22 mouse cellular contexts compared by ENCODE assay signal in genomic region chr13:54596870-54597269, GRCm38 (mm10). TPM values are rescaled to one million over a fixed set of nuclear protein-coding genes. Genes with fewer than 3 reads are reported as not detected.
DNase-seq lines count a peak whose midpoint lies in the region; ATAC-seq and TF ChIP-seq lines count a peak whose summit lies in the region.
"Had no signal": no experiment of that assay in that cellular context is flagged by ENCODE, and none has a peak within 500 bp of the region (broad histone marks: within the 10 kb centered on the region; RNA-seq: fewer than 3 reads in every experiment).

No protein-coding gene starts in this region.

- peak overlapping the region; percentile 27; the same call in 1 of the 2 replicates for H3K4me3 ChIP-seq in heart, embryonic 10.5 days
- no peak overlapping the region for H3K4me3 ChIP-seq in heart, postnatal 0 days (ENCODE audit: low read depth, low read length)
- no peak overlapping the region for H3K4me3 ChIP-seq in limb, embryonic 13.5 days
- H3K4me3 ChIP-seq in limb, embryonic 10.5 days, result no peak overlapping the region
- H3K4me3 ChIP-seq in limb, embryonic 15.5 days, result no peak overlapping the region
- H3K4me3 ChIP-seq: forebrain, embryonic 12.5 days; hindbrain, embryonic 10.5 days; left cerebral cortex, adult 2 months; liver, embryonic 12.5 days had no signal

- WGBS in heart, embryonic 10.5 days, result 67% methylated on average over 5 of the region's 5 CpGs
- 28% methylated on average over 5 of the region's 5 CpGs for WGBS in heart, postnatal 0 days
- 52% methylated on average over 5 of the region's 5 CpGs for WGBS in limb, embryonic 13.5 days
- WGBS in limb, embryonic 10.5 days, result 76% methylated on average over 5 of the region's 5 CpGs
- WGBS in limb, embryonic 15.5 days, result 60% methylated on average over 5 of the region's 5 CpGs

- no peak for TF ChIP-seq CTCF in heart, postnatal 0 days (IDR thresholded peaks at IDR 0.05; ENCODE audit: low read depth)

- H3K4me2 ChIP-seq in heart, postnatal 0 days (ENCODE audit: low read depth, low read length), result peak overlapping the region; percentile 25
- H3K4me2 ChIP-seq in limb, embryonic 13.5 days (replicated peaks), result no peak overlapping the region
- no peak overlapping the region for H3K4me2 ChIP-seq in limb, embryonic 15.5 days
- H3K4me2 ChIP-seq: forebrain, embryonic 12.5 days; liver, embryonic 12.5 days; midbrain, embryonic 11.5 days had no signal

- no peak overlapping the region for H3K9ac ChIP-seq in heart, postnatal 0 days (replicated peaks; ENCODE audit: low read depth, low read length)
- 0 out of 2 replicates have a peak overlapping the region, but pooled peaks have one; percentile 4 for H3K9ac ChIP-seq in limb, embryonic 13.5 days
- H3K9ac ChIP-seq in limb, embryonic 15.5 days, result no peak overlapping the region
- H3K9ac ChIP-seq: forebrain, embryonic 12.5 days; liver, embryonic 12.5 days had no signal

- no peaks in the 10 kb centered on the region for H3K9me3 ChIP-seq in heart, embryonic 10.5 days
- no peaks in the 10 kb centered on the region for H3K9me3 ChIP-seq in heart, postnatal 0 days (replicated peaks; ENCODE audit: control insufficient read depth, low read length)
- H3K9me3 ChIP-seq in limb, embryonic 13.5 days, result no peaks in the 10 kb centered on the region
- H3K9me3 ChIP-seq in limb, embryonic 10.5 days (replicated peaks), result no peaks in the 10 kb centered on the region
- H3K9me3 ChIP-seq in limb, embryonic 15.5 days, result no peaks in the 10 kb centered on the region
- H3K9me3 ChIP-seq: forebrain, embryonic 12.5 days; hindbrain, embryonic 10.5 days; liver, embryonic 12.5 days had no signal

- peaks cover 21% of the 10 kb centered on the region for H3K36me3 ChIP-seq in heart, embryonic 10.5 days
- H3K36me3 ChIP-seq in heart, postnatal 0 days (replicated peaks; ENCODE audit: control insufficient read depth, insufficient read depth, low read length), result peaks cover 32% of the 10 kb centered on the region
- H3K36me3 ChIP-seq in limb, embryonic 13.5 days, result peaks cover 48% of the 10 kb centered on the region
- peaks cover 33% of the 10 kb centered on the region for H3K36me3 ChIP-seq in limb, embryonic 10.5 days
- H3K36me3 ChIP-seq in limb, embryonic 15.5 days, result peaks cover 52% of the 10 kb centered on the region

- H3K4me1 ChIP-seq in heart, embryonic 10.5 days, result peaks cover 39% of the 10 kb centered on the region
- peaks cover 31% of the 10 kb centered on the region for H3K4me1 ChIP-seq in heart, postnatal 0 days (ENCODE audit: control insufficient read depth, insufficient read depth)
- peaks cover 8% of the 10 kb centered on the region; the same call in 1 of the 2 replicates for H3K4me1 ChIP-seq in limb, embryonic 13.5 days
- peaks cover 7% of the 10 kb centered on the region; the same call in 1 of the 2 replicates for H3K4me1 ChIP-seq in limb, embryonic 10.5 days
- peaks cover 10% of the 10 kb centered on the region for H3K4me1 ChIP-seq in limb, embryonic 15.5 days

- no peaks in the 10 kb centered on the region for H3K27me3 ChIP-seq in heart, embryonic 10.5 days (ENCODE audit: insufficient read depth, poor library complexity, severe bottlenecking)
- no peaks in the 10 kb centered on the region for H3K27me3 ChIP-seq in heart, postnatal 0 days (ENCODE audit: control insufficient read depth, insufficient read depth, low read length)
- H3K27me3 ChIP-seq in limb, embryonic 13.5 days, result no peaks in the 10 kb centered on the region
- no peaks in the 10 kb centered on the region for H3K27me3 ChIP-seq in limb, embryonic 10.5 days (ENCODE audit: low read depth, poor library complexity, severe bottlenecking)
- no peaks in the 10 kb centered on the region for H3K27me3 ChIP-seq in limb, embryonic 15.5 days
- H3K27me3 ChIP-seq: liver, embryonic 12.5 days had no signal

- TF ChIP-seq EP300 in heart, postnatal 0 days (IDR thresholded peaks at IDR 0.05; ENCODE audit: low read depth), result no peak

- ATAC-seq in heart, postnatal 0 days (ENCODE audit: insufficient read depth, low read depth), result no peak; the same call in 1 of the 2 replicates
- ATAC-seq in limb, embryonic 13.5 days (ENCODE audit: low FRiP score, low read depth), result no peak
- 0 out of 2 replicates have a peak, but pooled peaks have one; percentile 11 for ATAC-seq in limb, embryonic 15.5 days (ENCODE audit: insufficient number of reproducible peaks, low FRiP score, low TSS enrichment, low read depth)
- ATAC-seq: liver, embryonic 12.5 days had no signal

- H3K27ac ChIP-seq in heart, embryonic 10.5 days, result peak overlapping the region; percentile 69; the same call in 1 of the 2 replicates
- H3K27ac ChIP-seq in heart, postnatal 0 days (ENCODE audit: low read depth), result peak overlapping the region; percentile 64
- H3K27ac ChIP-seq in limb, embryonic 13.5 days, result peak overlapping the region; percentile 33; the same call in 1 of the 2 replicates
- H3K27ac ChIP-seq in limb, embryonic 10.5 days, result no peak overlapping the region
- peak overlapping the region; percentile 38 for H3K27ac ChIP-seq in limb, embryonic 15.5 days
- H3K27ac ChIP-seq: forebrain, embryonic 12.5 days; hindbrain, embryonic 10.5 days; left cerebral cortex, adult 2 months; liver, embryonic 12.5 days had no signal

- no peak for DNase-seq in heart, embryonic 10.5 days (ENCODE audit: low spot score)
- no peak for DNase-seq in heart, postnatal 4 days
- no peak for DNase-seq in heart, postnatal 0 days (ENCODE audit: low spot score)
- no peak for DNase-seq in heart, adult 8-10 months (ENCODE audit: low spot score)
- DNase-seq in limb, embryonic 10.5 days (ENCODE audit: low spot score), result no peak
- DNase-seq in thymus, postnatal 25 days, result no peak
- DNase-seq: adrenal gland, postnatal 36 days; B cell, adult 2 months; cerebellum, adult 18-20 months; embryo, embryonic 11 days; gastrocnemius, postnatal 25 days; kidney, postnatal 10 days; left cerebral cortex, postnatal 4 days; lung, adult 2 months; right cerebral cortex, postnatal 4 days had no signal

RNA-seq across cellular contexts. Expression of gene Higd2a, which starts 6.9 kb away (rescaled TPM):
- 179 and 208 TPM in 2 replicates for polyA plus RNA-seq in heart, embryonic 10.5 days (2016; fragmentation: Nextera tagmentation; extraction: Ambion mirVana)
- 100 to 1,000 TPM; 224 to 238 TPM for total RNA-seq in heart, postnatal 4 days (2021)
- 262 and 392 TPM in 2 replicates for total RNA-seq in heart, postnatal 0 days (2014; rRNA removed; ENCODE audit: low replicate concordance)
- polyA plus RNA-seq in heart, postnatal 0 days (2015; fragmentation: Nextera tagmentation; extraction: Ambion mirVana), result 496 and 515 TPM in 2 replicates
- 100 to 1,000 TPM; 178 to 218 (median 190) TPM for total RNA-seq in heart, adult 8-10 months (2022)
- polyA plus RNA-seq in limb, embryonic 13.5 days (2015; fragmentation: Nextera tagmentation; extraction: Ambion mirVana), result 165 and 168 TPM in 2 replicates
- polyA plus RNA-seq in limb, embryonic 10.5 days (2016; fragmentation: Nextera tagmentation; extraction: Ambion mirVana), result 143 and 148 TPM in 2 replicates
- 148 and 153 TPM in 2 replicates for polyA plus RNA-seq in limb, embryonic 15.5 days (2015; fragmentation: Nextera tagmentation; extraction: Ambion mirVana)

RNA-seq across cellular contexts. Expression of gene Nop16, which starts 7.0 kb away (rescaled TPM):
- 79.6 and 112 TPM in 2 replicates for polyA plus RNA-seq in heart, embryonic 10.5 days (2016; fragmentation: Nextera tagmentation; extraction: Ambion mirVana)
- 10 to 100 TPM; 21.8 to 21.9 TPM for total RNA-seq in heart, postnatal 4 days (2021)
- total RNA-seq in heart, postnatal 0 days (2014; rRNA removed; ENCODE audit: low replicate concordance), result 12.1 and 22.9 TPM in 2 replicates
- 29.9 and 30.0 TPM in 2 replicates for polyA plus RNA-seq in heart, postnatal 0 days (2015; fragmentation: Nextera tagmentation; extraction: Ambion mirVana)
- 10 to 100 TPM; 14.5 to 18.3 (median 16.0) TPM for total RNA-seq in heart, adult 8-10 months (2022)
- polyA plus RNA-seq in limb, embryonic 13.5 days (2015; fragmentation: Nextera tagmentation; extraction: Ambion mirVana), result 91.5 and 91.9 TPM in 2 replicates
- 112 and 143 TPM in 2 replicates for polyA plus RNA-seq in limb, embryonic 10.5 days (2016; fragmentation: Nextera tagmentation; extraction: Ambion mirVana)
- 91.5 and 102 TPM in 2 replicates for polyA plus RNA-seq in limb, embryonic 15.5 days (2015; fragmentation: Nextera tagmentation; extraction: Ambion mirVana)

RNA-seq across cellular contexts. Expression of gene Cltb, which starts 14.3 kb away (rescaled TPM):
- 32.1 and 36.5 TPM in 2 replicates for polyA plus RNA-seq in heart, embryonic 10.5 days (2016; fragmentation: Nextera tagmentation; extraction: Ambion mirVana)
- 10 to 100 TPM; 90.0 to 96.8 TPM for total RNA-seq in heart, postnatal 4 days (2021)
- total RNA-seq in heart, postnatal 0 days (2014; rRNA removed; ENCODE audit: low replicate concordance), result 32.1 and 43.6 TPM in 2 replicates
- polyA plus RNA-seq in heart, postnatal 0 days (2015; fragmentation: Nextera tagmentation; extraction: Ambion mirVana), result 66.0 and 66.2 TPM in 2 replicates
- 100 to 1,000 TPM in 1 of 4 experiments, 10 to 100 TPM in 3; 86.1 to 103 (median 94.1) TPM for total RNA-seq in heart, adult 8-10 months (2022)
- polyA plus RNA-seq in limb, embryonic 13.5 days (2015; fragmentation: Nextera tagmentation; extraction: Ambion mirVana), result 30.3 and 31.2 TPM in 2 replicates
- 8.5 and 12.3 TPM in 2 replicates for polyA plus RNA-seq in limb, embryonic 10.5 days (2016; fragmentation: Nextera tagmentation; extraction: Ambion mirVana)
- 87.6 and 96.9 TPM in 2 replicates for polyA plus RNA-seq in limb, embryonic 15.5 days (2015; fragmentation: Nextera tagmentation; extraction: Ambion mirVana)

RNA-seq across cellular contexts. Expression of gene Arl10, which starts 22.1 kb away (rescaled TPM):
- polyA plus RNA-seq in heart, embryonic 10.5 days (2016; fragmentation: Nextera tagmentation; extraction: Ambion mirVana), result 22.8 and 30.1 TPM in 2 replicates
- 10 to 100 TPM; 13.3 to 13.7 TPM for total RNA-seq in heart, postnatal 4 days (2021)
- 13.6 and 85.9 TPM in 2 replicates for total RNA-seq in heart, postnatal 0 days (2014; rRNA removed; ENCODE audit: low replicate concordance)
- 9.4 and 10.7 TPM in 2 replicates for polyA plus RNA-seq in heart, postnatal 0 days (2015; fragmentation: Nextera tagmentation; extraction: Ambion mirVana)
- total RNA-seq in heart, adult 8-10 months (2022), result 1 to 10 TPM; 4.1 to 6.6 (median 5.0) TPM
- polyA plus RNA-seq in limb, embryonic 13.5 days (2015; fragmentation: Nextera tagmentation; extraction: Ambion mirVana), result 33.6 and 39.5 TPM in 2 replicates
- polyA plus RNA-seq in limb, embryonic 10.5 days (2016; fragmentation: Nextera tagmentation; extraction: Ambion mirVana), result 28.8 and 31.5 TPM in 2 replicates
- polyA plus RNA-seq in limb, embryonic 15.5 days (2015; fragmentation: Nextera tagmentation; extraction: Ambion mirVana), result 24.5 and 27.0 TPM in 2 replicates

RNA-seq across cellular contexts. Expression of gene Faf2, which starts 24.7 kb away (rescaled TPM):
- polyA plus RNA-seq in heart, embryonic 10.5 days (2016; fragmentation: Nextera tagmentation; extraction: Ambion mirVana), result 58.7 and 68.8 TPM in 2 replicates
- 10 to 100 TPM; 41.7 to 42.8 TPM for total RNA-seq in heart, postnatal 4 days (2021)
- 32.1 and 48.9 TPM in 2 replicates for total RNA-seq in heart, postnatal 0 days (2014; rRNA removed; ENCODE audit: low replicate concordance)
- 27.2 and 29.2 TPM in 2 replicates for polyA plus RNA-seq in heart, postnatal 0 days (2015; fragmentation: Nextera tagmentation; extraction: Ambion mirVana)
- 10 to 100 TPM; 15.8 to 24.3 (median 21.3) TPM for total RNA-seq in heart, adult 8-10 months (2022)
- 85.8 and 90.0 TPM in 2 replicates for polyA plus RNA-seq in limb, embryonic 13.5 days (2015; fragmentation: Nextera tagmentation; extraction: Ambion mirVana)
- polyA plus RNA-seq in limb, embryonic 10.5 days (2016; fragmentation: Nextera tagmentation; extraction: Ambion mirVana), result 75.7 and 87.7 TPM in 2 replicates
- polyA plus RNA-seq in limb, embryonic 15.5 days (2015; fragmentation: Nextera tagmentation; extraction: Ambion mirVana), result 81.9 and 84.9 TPM in 2 replicates
